Mouse (Mus musculus): ENCODE measurements around the gene Bsx. TPM values are rescaled to one million over a fixed set of nuclear protein-coding genes. Genes with fewer than 3 reads are reported as not detected.

Bsx gene
- polyA plus RNA-seq, 1 experiment, result not detected

DNA sequence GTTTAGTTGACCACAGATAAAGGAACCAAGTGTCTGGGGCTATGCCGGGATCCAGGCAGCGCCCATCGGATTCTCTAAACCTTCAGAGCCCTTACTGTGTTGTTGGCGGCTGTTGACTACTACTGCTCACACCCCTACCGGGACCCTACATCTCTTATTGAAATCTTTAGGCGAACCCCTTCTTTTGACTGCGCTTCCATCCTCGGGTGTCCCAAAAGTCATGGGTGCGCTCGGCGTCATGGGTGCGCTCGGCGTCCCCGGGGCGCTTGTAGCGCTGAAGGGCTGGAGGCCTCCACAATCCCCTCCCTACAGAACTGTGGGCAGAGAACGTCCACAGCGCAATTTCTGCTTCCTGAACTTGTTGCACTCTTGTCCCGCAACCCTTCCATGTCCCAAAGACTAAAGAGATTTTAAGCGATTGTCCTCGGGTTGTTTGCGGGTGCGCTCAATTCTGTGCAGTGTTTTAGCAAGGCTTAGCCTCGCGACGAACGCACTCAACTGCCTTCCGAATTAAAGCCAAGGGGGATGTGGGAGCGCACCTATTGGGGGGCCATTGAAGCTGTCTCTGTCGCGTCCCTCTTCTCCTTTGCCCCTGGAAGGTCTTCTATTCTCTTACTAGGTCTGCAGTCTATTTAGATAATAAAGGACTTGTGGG, 4.5 kb downstream of the Bsx start:
- no peak overlapping the region for H3K4me3 ChIP-seq (replicated peaks)
- no peak for TF ChIP-seq FLI1 (IDR thresholded peaks at IDR 0.05; ENCODE audit: low read length)
- no peak for TF ChIP-seq GATA1 (IDR thresholded peaks at IDR 0.05; ENCODE audit: borderline replicate concordance, low read length)
- peaks cover 82% of the 10 kb centered on the region for H3K27me3 ChIP-seq (replicated peaks)
- H3K36me3 ChIP-seq (replicated peaks; ENCODE audit: low read length), result no peaks in the 10 kb centered on the region
- H3K9me3 ChIP-seq, result 0 out of 2 replicates have a peak, but pooled peaks cover 3% of the 10 kb centered on the region
- peaks cover 14% of the 10 kb centered on the region for H3K4me1 ChIP-seq

DNA sequence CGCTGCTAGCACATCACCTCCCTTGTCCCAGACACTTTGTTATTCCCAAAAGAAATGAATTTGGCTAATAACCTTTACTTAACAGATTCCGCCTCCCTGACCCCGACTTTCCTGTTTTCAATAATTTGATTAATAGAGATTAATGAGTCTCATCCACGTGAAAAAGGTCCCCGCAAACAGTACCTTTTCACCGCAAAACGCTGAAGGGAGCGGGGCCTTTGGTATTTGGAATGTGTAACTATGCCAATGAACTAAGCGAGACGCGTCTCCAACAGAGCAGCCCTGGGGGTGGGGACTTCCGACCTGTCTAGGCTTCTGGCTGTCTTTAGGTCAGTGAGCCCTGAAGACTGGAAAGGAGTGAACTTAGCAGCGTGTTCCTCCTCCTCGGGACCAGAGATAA, 5.1 kb downstream of the Bsx start:
- Histone ChIP-seq H3K4me1 (peaks cover 12% of the 10 kb centered on the region), H3K27me3 (replicated peaks) (peaks cover 76% of the 10 kb centered on the region)
- TF ChIP-seq FLI1 (IDR thresholded peaks at IDR 0.05; ENCODE audit: low read length), result no peak
- TF ChIP-seq GATA1 (IDR thresholded peaks at IDR 0.05; ENCODE audit: borderline replicate concordance, low read length), result no peak

DNA sequence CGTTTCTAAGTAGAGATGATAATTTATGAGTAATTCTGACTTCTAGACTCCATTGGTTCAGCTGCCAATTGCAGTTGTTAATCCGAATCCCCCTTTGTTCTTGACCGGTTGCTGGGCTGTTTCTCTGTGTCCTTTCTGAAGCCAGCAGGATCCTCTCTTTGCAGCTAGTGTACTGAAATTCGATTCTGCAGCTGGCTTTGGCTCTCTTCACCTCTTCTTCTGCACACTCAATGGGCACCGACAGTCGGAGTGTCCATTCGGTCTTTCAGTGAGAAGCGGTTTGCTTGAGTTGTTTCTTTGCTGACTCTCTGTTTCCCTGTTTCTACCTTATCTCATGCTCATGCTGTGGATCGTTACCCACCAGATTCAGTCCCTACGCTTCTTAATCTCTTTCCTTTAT, 11.7 kb downstream of the Bsx start:
- no peaks in the 10 kb centered on the region for H3K36me3 ChIP-seq (replicated peaks; ENCODE audit: low read length)
- H3K27me3 ChIP-seq (replicated peaks), result peaks cover 52% of the 10 kb centered on the region
- H3K9me3 ChIP-seq, result no peaks in the 10 kb centered on the region
- H3K4me1 ChIP-seq, result no peaks in the 10 kb centered on the region
- no peak overlapping the region for H3K4me3 ChIP-seq (replicated peaks)
- TF ChIP-seq GATA1 (IDR thresholded peaks at IDR 0.05; ENCODE audit: borderline replicate concordance, low read length), result no peak

More for the DNA sequence above, 5.1 kb downstream of the Bsx start:
- H3K36me3 ChIP-seq (replicated peaks; ENCODE audit: low read length), result no peaks in the 10 kb centered on the region
- no peak overlapping the region for H3K4me3 ChIP-seq (replicated peaks)
- H3K9me3 ChIP-seq, result 0 out of 2 replicates have a peak, but pooled peaks cover 3% of the 10 kb centered on the region

DNA sequence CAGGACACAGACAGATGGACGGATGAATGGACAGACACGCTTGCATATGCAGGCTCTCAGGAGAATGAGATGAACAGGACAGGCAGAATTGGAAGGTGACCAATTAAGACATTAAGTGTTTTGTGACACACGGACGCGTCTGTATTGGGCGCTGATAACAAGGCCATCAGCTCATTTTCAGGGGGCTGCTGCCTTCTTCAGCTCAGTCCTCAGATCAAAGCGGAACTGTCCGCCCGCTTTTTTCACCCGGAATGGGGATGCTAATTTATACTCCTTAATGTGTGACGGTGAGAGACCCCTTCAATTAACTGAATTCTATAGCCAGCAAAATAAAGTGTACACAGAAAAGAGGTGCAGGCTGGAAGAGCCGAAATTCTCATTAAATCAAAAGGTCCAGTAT, 15.5 kb downstream of the Bsx start:
- no peaks in the 10 kb centered on the region for H3K36me3 ChIP-seq (replicated peaks; ENCODE audit: low read length)

DNA sequence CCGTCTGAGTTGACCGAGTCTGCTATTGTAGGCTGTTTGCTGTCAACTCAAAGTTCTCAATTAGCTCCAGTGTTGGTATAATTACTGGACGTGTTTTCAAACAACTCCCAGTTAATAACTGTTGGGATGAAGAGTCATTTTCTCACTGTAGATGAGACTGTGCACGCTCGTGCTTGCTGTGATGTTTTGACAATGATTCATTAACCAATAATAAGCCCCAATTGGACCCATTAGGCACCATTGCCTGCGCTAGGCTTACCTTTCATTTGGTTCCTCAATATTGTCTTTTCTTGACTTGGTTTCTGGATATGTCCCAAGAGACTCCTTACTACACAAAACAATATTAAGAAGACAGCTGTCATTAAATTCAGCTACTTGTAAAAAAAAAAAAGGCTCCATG, 18.5 kb downstream of the Bsx start:
- H3K36me3 ChIP-seq (replicated peaks; ENCODE audit: low read length), result no peaks in the 10 kb centered on the region
- H3K9me3 ChIP-seq, result no peaks in the 10 kb centered on the region
- TF ChIP-seq GATA1 (IDR thresholded peaks at IDR 0.05; ENCODE audit: borderline replicate concordance, low read length) (no peak), FLI1 (IDR thresholded peaks at IDR 0.05; ENCODE audit: low read length) (no peak)
- peaks cover 33% of the 10 kb centered on the region for H3K27me3 ChIP-seq (replicated peaks)
- no peak overlapping the region for H3K4me3 ChIP-seq (replicated peaks)
- no peaks in the 10 kb centered on the region for H3K4me1 ChIP-seq

More for the DNA sequence above, 15.5 kb downstream of the Bsx start:
- TF ChIP-seq GATA1 (IDR thresholded peaks at IDR 0.05; ENCODE audit: borderline replicate concordance, low read length) (no peak), FLI1 (IDR thresholded peaks at IDR 0.05; ENCODE audit: low read length) (no peak)
- H3K27me3 ChIP-seq (replicated peaks), result peaks cover 42% of the 10 kb centered on the region
- H3K4me1 ChIP-seq, result no peaks in the 10 kb centered on the region
- no peak overlapping the region for H3K4me3 ChIP-seq (replicated peaks)
- H3K9me3 ChIP-seq, result no peaks in the 10 kb centered on the region

DNA sequence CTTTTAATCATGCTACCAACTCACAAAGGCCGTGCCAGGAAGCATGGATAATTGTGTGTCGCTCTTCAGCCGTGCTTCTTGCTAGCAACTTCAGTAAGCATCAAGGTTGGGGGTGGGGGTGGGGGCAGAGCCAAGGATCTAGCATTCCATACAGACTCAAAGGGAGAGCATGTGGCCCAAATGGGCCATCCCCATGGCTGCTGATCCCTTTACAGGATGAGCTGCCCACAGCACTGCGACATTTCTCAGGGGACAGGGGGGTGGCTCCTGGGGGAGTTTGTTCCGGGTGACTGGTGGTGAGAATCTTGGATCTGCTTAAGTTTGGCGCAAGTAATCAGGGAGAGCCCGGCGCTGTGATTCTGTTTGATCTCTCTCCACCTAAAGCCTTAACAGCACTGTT, 33.5 kb downstream of the Bsx start:
- Histone ChIP-seq H3K9me3 (no peaks in the 10 kb centered on the region), H3K4me3 (replicated peaks) (no peak overlapping the region), H3K27me3 (replicated peaks) (peaks cover 22% of the 10 kb centered on the region), H3K36me3 (replicated peaks; ENCODE audit: low read length) (no peaks in the 10 kb centered on the region), H3K4me1 (no peaks in the 10 kb centered on the region)
- TF ChIP-seq FLI1 (IDR thresholded peaks at IDR 0.05; ENCODE audit: low read length), result no peak

DNA sequence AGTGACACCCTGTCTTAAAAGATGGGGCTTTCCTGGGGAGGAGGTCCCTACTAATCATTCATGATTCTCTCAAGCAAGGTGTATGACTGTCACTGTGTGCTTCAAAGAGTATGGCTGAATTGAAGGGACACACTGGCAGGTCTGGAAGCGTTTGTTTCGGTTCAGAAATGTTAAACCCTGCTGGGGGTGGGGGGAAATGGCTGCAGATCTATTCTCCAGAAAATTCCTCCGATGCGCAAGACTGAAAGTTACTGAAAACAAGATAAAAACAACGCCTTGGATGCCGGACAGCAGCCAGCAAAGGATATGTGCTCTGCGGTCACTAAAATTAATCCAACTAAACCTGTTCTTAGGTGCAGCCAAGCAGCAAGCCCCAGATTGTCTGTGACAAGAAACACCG, 34.5 kb downstream of the Bsx start:
- H3K4me3 ChIP-seq (replicated peaks), result no peak overlapping the region
- no peak for TF ChIP-seq FLI1 (IDR thresholded peaks at IDR 0.05; ENCODE audit: low read length)
- no peak for TF ChIP-seq GATA1 (IDR thresholded peaks at IDR 0.05; ENCODE audit: borderline replicate concordance, low read length)
- H3K4me1 ChIP-seq, result no peaks in the 10 kb centered on the region
- peaks cover 22% of the 10 kb centered on the region for H3K27me3 ChIP-seq (replicated peaks)
- H3K9me3 ChIP-seq, result no peaks in the 10 kb centered on the region
- no peaks in the 10 kb centered on the region for H3K36me3 ChIP-seq (replicated peaks; ENCODE audit: low read length)

DNA sequence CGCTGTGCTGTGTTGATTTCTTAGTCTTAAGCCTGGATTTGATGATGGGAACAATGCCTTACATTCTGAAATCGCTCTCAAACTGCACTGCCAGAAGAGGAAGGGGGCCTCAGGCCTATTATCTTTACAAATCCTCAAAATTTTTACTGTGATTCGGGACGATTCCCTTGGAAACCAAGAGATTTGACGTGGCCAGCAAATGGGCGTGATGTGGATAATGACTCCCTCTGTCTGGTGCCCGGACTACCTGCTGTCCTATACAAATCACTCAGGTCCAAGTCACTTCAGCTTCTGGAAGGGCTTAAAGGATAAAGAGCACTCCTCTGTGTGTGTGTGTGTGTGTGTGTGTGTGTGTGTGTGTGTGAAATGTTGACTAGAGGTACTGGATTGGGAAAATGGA, 35.0 kb downstream of the Bsx start:
- peaks cover 24% of the 10 kb centered on the region for H3K27me3 ChIP-seq (replicated peaks)
- H3K4me1 ChIP-seq, result no peaks in the 10 kb centered on the region
- no peaks in the 10 kb centered on the region for H3K9me3 ChIP-seq
- no peak overlapping the region for H3K4me3 ChIP-seq (replicated peaks)
- no peaks in the 10 kb centered on the region for H3K36me3 ChIP-seq (replicated peaks; ENCODE audit: low read length)
- TF ChIP-seq GATA1 (IDR thresholded peaks at IDR 0.05; ENCODE audit: borderline replicate concordance, low read length) (no peak), FLI1 (IDR thresholded peaks at IDR 0.05; ENCODE audit: low read length) (no peak)

DNA sequence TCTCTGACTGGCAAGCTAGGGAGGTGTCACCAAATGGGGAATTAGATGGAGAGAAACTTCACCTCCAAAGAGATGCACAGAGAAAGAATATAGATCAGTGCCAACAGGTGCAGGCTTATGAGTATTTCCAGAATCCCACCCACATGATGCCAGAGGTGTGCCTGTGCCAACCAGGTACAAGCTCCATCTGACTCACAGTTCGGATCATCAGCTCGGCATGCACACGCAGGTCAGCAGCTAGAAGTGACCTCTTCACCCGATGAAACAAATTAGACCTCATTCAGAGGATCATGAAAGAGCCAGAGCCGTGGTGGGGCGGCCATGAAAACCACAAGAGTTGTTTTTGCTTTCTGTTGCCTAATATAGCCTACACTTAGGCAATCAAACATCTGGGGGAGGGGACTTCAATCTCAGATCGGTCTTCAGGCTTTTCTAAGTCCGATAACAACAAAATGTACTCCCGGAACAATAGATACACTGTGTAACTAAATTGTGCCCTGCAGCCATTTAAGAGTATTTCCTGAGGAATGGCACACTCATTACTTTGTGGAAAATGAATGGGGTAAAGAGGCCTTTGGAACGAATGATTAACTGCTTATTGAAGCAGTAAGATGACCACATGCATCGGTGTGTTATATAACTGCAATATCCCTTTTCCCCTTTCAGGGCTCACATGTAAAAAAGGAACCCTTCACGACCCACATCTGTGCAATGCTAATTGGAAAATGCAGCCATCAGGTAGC, 44.1 kb downstream of the Bsx start:
- Histone ChIP-seq H3K27me3 (replicated peaks) (peaks cover 20% of the 10 kb centered on the region), H3K4me1 (no peaks in the 10 kb centered on the region), H3K4me3 (replicated peaks) (no peak overlapping the region), H3K36me3 (replicated peaks; ENCODE audit: low read length) (no peaks in the 10 kb centered on the region), H3K9me3 (no peaks in the 10 kb centered on the region)
- TF ChIP-seq FLI1 (IDR thresholded peaks at IDR 0.05; ENCODE audit: low read length), result no peak
- no peak for TF ChIP-seq GATA1 (IDR thresholded peaks at IDR 0.05; ENCODE audit: borderline replicate concordance, low read length)

DNA sequence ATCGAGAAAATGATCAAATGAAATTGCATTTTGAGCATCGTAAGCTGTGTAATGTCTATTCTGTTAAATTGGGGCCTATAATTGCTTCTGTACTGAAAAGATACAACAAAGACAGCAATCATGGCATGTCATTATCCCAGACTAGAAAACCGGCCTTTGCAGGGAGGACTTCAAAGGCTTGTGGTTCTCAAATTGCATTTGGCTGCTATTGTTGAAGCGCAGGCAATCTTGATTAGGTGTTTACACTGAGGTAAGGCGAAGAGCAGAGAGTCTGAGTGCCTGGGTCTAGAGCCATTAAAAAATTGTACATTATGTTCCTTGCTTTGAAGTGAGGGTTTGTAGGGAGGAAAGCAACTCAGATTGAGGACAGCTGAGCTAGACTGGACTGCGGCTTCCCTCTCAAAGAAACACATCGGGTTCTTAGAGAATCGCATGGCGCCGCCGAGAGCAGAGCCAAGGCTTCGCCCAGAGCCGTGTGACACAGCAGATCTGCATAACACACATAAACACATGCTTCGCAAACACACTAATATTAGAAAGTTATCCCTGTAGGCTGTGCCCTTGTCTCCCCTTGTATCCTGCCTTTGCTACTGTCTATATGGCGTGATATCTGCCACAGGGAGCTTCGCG, 53.5 kb downstream of the Bsx start:
- H3K4me3 ChIP-seq (replicated peaks), result no peak overlapping the region
- TF ChIP-seq FLI1 (IDR thresholded peaks at IDR 0.05; ENCODE audit: low read length) (no peak), GATA1 (IDR thresholded peaks at IDR 0.05; ENCODE audit: borderline replicate concordance, low read length) (no peak)
- peaks cover 7% of the 10 kb centered on the region for H3K27me3 ChIP-seq (replicated peaks)
- H3K36me3 ChIP-seq (replicated peaks; ENCODE audit: low read length), result no peaks in the 10 kb centered on the region
- peaks cover 4% of the 10 kb centered on the region for H3K4me1 ChIP-seq
- H3K9me3 ChIP-seq, result no peaks in the 10 kb centered on the region

Other genes with a start within 250 kb of the Bsx start
- gene Gm21915, start 203.5 kb upstream of the Bsx start, polyA plus RNA-seq (2012; ENCODE audit: insufficient read depth, low replicate concordance), result not detected in 2 replicates
- gene Clmp, start 188.2 kb upstream of the Bsx start, polyA plus RNA-seq (2012; ENCODE audit: insufficient read depth, low replicate concordance), result 1.1 TPM in 1 of 2 replicates, not detected in the other
- 811 and 986 TPM in 2 replicates for gene Hspa8, start 73.1 kb upstream of the Bsx start, polyA plus RNA-seq (2012; ENCODE audit: insufficient read depth, low replicate concordance)
- gene Jhy, start 90.0 kb downstream of the Bsx start, polyA plus RNA-seq (2012; ENCODE audit: insufficient read depth, low replicate concordance), result 1.1 and 2.3 TPM in 2 replicates
- gene Crtam, start 130.5 kb downstream of the Bsx start, polyA plus RNA-seq (2012; ENCODE audit: insufficient read depth, low replicate concordance), result 0.40 and 0.49 TPM in 2 replicates